Mouse (Mus musculus) lung, postnatal 36 days (tissue): ENCODE measurements around the gene Tmc7.
A peak's percentile ranks its signal among the peaks of the same experiment; 100 is the strongest.

Experiments used
- DNase-seq: peaks from one replicate; pipeline ENCODE4 v3.0.0; 2022; ENCODE audit warnings: mixed read lengths

Gene Tmc7

GRCm38 (mm10) chr7:118584926-118585325 is 390 bp upstream of the Tmc7 start:
- DNase-seq = no peak

DNA sequence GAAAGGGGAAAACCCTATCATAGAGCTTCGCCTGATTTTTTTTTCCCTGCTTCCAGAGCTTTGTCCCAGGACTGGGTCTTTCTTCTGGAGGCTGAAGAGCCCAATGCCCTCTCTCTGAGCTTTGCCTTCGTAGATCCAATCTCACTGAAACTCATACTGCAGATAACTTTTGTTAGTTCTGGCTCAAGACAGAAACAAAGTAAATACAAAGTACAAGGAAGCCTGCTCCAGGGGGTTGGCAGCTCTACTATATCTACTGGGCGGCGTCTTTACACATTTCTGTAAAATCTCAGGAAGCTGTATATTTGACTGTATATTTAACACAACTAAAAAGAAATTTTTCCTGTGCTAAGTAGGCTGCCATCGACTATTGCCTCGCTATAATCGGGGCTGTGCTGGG is 715 bp downstream of the Tmc7 start:
- DNase-seq = peak; percentile 6

- no peak for DNase-seq
Observed at GRCm38 (mm10) chr7:118579938-118580337, 4.6 kb downstream of the Tmc7 start.

GRCm38 (mm10) chr7:118578269-118578668 is 6.3 kb downstream of the Tmc7 start:
- no peak for DNase-seq

- peak; percentile 71 for DNase-seq
Observed at GRCm38 (mm10) chr7:118572039-118572438, 12.5 kb downstream of the Tmc7 start.

DNA sequence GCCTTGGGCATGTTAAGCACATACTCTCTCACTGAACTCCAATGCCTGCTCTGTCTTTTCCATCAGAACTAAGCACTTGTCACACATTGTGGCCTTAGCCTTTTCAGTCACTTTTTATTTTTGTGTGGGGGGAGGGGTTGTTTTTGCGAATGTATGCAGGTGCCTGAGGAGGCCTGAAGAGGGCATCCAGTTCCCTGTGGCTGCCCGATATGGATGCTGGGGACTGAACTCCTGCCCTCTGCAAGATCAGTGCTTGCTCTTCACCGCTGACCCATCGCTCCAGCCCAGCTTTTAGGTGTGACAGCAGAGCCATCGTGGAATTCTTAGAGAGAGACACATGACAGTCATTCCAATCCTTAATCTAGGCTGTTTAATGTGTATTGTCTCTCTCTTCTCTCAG is 13.2 kb downstream of the Tmc7 start:
- no peak for DNase-seq

DNA sequence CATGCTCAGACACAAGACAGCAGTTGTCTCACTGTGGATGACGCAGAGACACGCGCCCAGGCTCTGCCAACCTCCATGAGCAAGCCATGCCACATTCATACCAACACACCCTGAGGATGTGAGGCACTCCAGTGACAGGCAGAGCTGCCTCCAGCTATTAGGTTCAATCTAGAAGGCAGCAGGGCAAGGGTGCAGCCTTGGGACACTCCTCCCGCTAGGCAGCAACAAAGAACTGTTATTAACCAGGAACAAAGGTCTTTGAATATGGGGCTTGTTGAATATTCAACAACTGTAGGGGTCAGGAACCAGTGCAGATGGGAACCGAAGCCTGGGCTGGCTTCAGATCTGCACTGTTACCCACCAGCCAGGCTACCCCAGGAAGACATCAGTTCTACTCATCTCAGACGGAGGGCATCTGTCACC is 15.4 kb downstream of the Tmc7 start:
- no peak for DNase-seq

DNA sequence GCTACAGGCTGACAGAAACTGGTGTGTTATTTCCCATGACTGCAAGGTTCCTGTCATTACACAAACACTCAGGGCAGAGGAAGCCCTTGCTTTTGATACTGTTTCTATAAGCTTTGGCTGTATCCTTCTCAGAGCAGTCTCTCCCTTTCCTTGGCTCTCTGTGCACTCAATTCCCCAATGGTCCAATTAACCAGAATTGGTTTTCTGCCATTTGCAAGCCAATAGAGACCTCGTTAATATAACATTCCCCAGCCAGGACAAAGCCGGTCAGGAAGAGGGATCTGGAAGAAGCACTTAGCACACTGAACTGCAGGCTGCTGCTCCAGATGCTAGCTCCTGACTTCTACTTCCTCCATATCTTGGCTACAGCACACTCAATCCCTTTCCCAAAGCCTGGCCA is 30.2 kb downstream of the Tmc7 start:
- no peak for DNase-seq

DNA sequence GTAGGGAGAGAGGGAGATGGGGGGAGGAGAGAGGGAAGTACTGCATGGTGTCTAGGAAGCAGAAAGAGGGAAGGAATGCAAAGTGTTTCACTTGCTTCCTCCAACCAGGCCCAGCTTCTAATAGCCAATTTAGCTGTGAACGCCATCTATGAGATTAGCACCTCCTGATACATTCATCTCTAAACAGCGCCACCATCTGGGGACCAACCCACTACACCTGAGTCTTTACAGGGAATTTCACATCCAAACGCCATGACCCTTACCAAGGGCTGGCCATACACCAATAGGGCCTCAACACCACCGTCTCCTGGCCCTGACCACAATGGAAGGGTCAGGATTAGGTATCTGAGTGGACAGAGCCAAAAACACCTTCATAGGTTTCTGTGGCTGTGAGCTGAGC is 30.7 kb downstream of the Tmc7 start:
- peak; percentile 81 for DNase-seq

DNA sequence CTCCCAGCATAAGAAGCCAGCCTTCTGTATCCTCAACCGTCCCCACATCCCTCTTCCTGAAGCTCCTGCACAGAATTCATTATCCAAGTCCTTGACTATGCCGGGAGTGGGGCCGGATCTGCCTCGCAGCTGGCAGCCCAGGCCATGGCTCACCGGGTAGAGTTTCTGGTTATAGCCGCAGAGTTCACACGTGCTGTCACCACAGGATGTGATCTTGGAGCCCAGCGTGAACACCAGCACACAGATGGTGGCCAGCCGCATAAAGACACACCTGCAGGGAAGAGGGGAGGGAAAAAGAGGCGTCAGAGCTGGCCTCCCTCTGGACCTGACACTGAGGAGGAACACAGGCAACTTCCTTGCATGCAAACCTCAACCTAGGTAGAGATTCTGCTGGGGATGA is 37.1 kb downstream of the Tmc7 start:
- DNase-seq = no peak

- DNase-seq = peak; percentile 15
Observed at GRCm38 (mm10) chr7:118544128-118544527, 40.4 kb downstream of the Tmc7 start.

DNA sequence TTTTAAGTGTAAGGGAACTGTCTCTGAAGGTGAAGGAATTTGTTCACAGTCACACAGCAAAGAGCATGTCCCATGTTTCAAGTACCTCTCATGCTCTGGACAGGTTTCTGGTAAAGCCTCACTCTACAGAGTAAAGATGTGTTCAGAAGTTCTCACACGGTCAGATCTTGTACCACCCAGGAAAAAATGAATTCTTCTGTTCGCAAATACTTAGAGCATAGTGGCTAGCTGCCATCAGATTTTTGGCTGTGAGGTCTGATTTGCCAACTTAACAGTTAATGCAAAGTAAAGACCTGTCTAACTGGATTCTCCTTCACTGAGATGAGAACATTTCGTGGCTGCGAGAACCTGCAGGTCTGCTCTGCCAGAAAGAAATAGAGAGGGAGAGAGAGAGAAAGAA is 49.5 kb downstream of the Tmc7 start:
- DNase-seq = peak; percentile 73

GRCm38 (mm10) chr7:118534326-118534725 is 50.2 kb downstream of the Tmc7 start:
- DNase-seq = no peak

DNA sequence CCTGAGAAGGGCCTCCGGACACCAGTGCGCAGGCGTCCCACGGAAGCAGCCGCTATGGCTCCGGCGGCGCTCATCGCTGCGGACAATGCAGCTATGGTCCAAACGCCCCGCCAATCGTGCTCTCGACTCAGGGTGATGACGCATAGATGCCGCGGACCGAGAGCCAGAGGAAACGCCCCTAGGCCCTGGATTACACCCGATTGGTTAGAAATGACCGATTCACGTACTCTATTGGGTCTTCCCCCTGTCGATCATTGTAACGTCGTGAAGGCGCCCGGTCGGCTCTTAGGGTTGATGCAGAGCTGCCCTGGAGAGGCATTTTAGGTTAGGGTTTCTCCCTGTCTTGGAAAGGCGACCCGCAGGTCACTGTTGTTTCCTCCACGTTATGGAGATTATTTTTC is 51.4 kb downstream of the Tmc7 start, which contains the start of gene Coq7:
Coq7 (minus strand) TSS at position 179 of the 401 bp plus-strand sequence.
- peak; percentile 98 for DNase-seq

GRCm38 (mm10) chr7:118532519-118533177 is 51.9 kb downstream of the Tmc7 start:
- peak; percentile 99 for DNase-seq

DNA sequence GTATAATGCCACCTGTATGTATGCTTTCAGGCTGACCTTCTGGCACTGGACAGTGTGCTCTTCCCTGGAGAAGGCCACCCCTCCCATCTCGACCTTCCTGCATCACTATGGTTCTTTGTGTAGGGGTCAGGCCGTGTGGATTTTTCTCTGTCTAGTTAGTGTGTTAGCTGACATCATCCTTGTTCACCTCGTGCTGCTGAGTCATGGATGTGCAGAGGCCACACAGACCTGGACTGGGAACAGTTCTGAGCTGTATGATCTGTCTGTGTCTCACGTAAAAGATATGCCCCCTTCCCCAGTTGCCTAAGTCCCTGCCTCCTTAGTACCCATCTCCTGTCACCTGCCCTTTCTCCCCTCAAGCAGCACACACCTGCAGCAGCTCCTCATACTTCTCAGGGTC is 57.6 kb downstream of the Tmc7 start:
- DNase-seq = no peak

GRCm38 (mm10) chr7:118522077-118522476 is 62.5 kb downstream of the Tmc7 start:
- DNase-seq = no peak

DNA sequence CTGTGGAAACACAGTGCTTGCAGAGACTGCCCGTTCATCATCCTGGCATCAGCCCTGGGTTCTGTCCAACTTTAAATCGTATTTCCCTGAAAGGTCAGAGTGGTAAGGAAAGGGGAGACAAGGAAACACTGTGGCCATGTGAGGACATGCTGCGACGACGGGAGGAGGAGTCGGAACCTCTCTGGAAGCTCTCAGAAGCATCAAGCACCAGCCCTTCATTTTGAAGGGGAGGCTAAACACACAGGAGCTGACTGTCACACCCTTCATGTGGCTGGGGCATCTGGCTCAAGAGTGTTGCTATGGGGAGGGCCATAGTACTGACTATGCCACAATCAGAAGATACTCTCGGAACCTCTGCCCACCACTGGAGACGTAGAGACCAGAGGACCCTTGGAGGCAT is 64.9 kb downstream of the Tmc7 start:
- peak; percentile 59 for DNase-seq

DNA sequence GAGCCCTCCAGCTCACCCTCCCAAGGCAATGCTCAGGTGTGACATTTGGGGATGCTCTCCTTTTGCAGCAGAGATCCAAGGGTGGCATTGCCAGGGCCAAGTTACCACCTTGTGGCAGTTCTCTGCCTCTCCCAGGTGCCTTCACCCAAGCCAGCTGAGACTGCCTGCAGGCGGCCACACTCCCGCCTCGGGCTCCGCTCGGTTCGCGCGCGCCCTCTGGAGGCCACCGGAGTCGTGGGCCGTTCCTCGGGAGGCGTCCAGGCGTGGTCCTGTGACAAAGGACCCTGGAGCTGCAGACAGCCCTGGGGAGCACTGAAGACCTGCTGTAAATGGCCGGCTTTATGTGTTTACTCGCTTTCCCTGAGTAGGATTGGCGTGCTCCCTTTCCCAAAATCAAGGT is 65.8 kb downstream of the Tmc7 start:
- peak; percentile 84 for DNase-seq

DNA sequence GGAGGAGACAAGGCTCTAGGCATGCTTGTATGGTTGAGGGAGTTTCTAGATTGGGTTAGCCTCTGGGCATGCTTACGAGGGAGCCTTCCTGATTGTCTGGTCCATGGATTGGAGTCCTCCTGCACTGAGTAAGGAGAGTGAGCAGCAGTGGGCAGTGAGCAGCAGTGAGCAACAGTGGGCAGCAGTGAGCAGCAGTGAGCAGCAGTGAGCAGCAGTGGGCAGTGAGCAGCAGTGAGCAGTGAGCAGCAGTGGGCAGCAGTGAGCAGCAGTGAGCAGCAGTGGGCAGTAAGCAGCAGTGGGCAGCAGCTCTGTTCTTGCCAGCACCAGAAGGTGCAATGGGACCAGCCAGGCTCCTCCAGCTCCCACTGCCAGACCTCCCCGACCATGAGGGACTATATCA is 66.7 kb downstream of the Tmc7 start:
- DNase-seq = peak; percentile 60

GRCm38 (mm10) chr7:118508556-118508955 is 76.0 kb downstream of the Tmc7 start:
- no peak for DNase-seq

- no peak for DNase-seq
Observed at GRCm38 (mm10) chr7:118503844-118504243, 80.7 kb downstream of the Tmc7 start.

- no peak for DNase-seq
Observed at GRCm38 (mm10) chr7:118502333-118502732, 82.2 kb downstream of the Tmc7 start.

DNA sequence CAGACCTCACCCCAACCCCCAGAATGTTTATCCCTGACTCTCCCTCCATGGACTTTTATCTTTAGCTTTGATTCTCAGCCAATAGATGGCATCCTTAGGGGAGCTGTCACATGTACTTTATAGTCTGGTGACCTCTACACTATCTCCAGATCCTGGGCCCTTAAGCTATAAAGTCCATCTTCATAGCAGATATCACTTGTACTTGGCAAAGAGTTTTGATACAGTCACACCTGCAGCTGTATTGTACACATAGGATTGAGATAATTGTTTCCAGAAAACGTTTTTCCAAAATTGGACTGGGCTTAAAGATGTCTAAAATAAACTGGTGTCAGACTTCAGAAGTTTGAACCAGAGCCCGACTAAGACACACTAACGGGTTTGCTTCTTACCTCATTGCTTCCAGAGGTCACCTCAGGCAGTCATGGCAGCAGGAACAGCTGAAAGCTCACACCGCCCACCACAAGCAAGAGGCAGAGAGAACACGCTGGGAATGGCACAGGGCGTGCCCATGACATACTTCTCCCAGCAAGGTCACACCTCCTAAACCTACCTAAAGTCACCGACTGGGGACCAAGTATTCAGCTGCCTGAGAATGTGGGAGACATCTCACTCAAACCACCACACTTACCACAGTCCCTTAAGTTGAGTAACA is 84.6 kb downstream of the Tmc7 start:
- DNase-seq = no peak
